Mouse (Mus musculus) embryonic facial prominence, embryonic 15.5 days (tissue): ENCODE data around the gene Pank4. TPM values are rescaled to one million over a fixed set of nuclear protein-coding genes. Genes with fewer than 3 reads are reported as not detected.

Experiments
- ATAC-seq: fragments of 200-750 bp; cut with Nextera tagmentation; 2 replicates; pipeline ENCODE4 v1.8.0; 2017; ENCODE audit warnings: low read depth, moderate TSS enrichment; ENCODE audit not compliant: insufficient number of reproducible peaks, low FRiP score, low TSS enrichment
- H3K27ac ChIP-seq: fragments of 300-500 bp; sonication (generic); replicated peaks from 2 replicates; pipeline ENCODE4 v1.5.1; 2015; ENCODE audit warnings: mild to moderate bottlenecking, inconsistent platforms
- H3K27me3 ChIP-seq: fragments of 300-500 bp; sonication (generic); 2 replicates; pipeline ENCODE4 v1.6.1; 2015; ENCODE audit warnings: inconsistent platforms
- H3K36me3 ChIP-seq: fragments of 300-500 bp; sonication (generic); 2 replicates; pipeline ENCODE4 v1.6.1; 2015; ENCODE audit warnings: mild to moderate bottlenecking, inconsistent platforms
- H3K4me1 ChIP-seq: fragments of 300-500 bp; sonication (generic); 2 replicates; pipeline ENCODE4 v1.6.1; 2015; ENCODE audit warnings: inconsistent platforms
- H3K4me2 ChIP-seq: fragments of 300-500 bp; sonication (generic); replicated peaks from 2 replicates; pipeline ENCODE4 v1.6.1; 2015; ENCODE audit warnings: mild to moderate bottlenecking, inconsistent platforms
- H3K4me3 ChIP-seq: fragments of 300-500 bp; sonication (generic); replicated peaks from 2 replicates; pipeline ENCODE4 v1.5.1; 2015; ENCODE audit warnings: mild to moderate bottlenecking, inconsistent platforms
- H3K9ac ChIP-seq: fragments of 300-500 bp; sonication (generic); 2 replicates; pipeline ENCODE4 v1.6.1; 2015; ENCODE audit warnings: inconsistent platforms
- H3K9me3 ChIP-seq: fragments of 300-500 bp; sonication (generic); replicated peaks from 2 replicates; pipeline ENCODE4 v1.6.1; 2016; ENCODE audit warnings: inconsistent platforms
- WGBS: fragments of 180-500 bp; shearing (Covaris S2); methylation state at CpG from one replicate; pipeline ENCODE4 v1.1.7; 2015; 5-methylcytosine and 5-hydroxymethylcytosine counted together
- polyA plus RNA-seq: library from polyadenylated mRNA; unstranded; fragments of >200 nt; fragmentation: Nextera tagmentation; extraction: Ambion mirVana; gene quantifications from 2 replicates; pipeline ENCODE4 v1.2.1, GENCODE M21; 2015

Pank4 gene
- polyA plus RNA-seq, 1 experiment from 2014 or later, result 43.6 TPM

DNA sequence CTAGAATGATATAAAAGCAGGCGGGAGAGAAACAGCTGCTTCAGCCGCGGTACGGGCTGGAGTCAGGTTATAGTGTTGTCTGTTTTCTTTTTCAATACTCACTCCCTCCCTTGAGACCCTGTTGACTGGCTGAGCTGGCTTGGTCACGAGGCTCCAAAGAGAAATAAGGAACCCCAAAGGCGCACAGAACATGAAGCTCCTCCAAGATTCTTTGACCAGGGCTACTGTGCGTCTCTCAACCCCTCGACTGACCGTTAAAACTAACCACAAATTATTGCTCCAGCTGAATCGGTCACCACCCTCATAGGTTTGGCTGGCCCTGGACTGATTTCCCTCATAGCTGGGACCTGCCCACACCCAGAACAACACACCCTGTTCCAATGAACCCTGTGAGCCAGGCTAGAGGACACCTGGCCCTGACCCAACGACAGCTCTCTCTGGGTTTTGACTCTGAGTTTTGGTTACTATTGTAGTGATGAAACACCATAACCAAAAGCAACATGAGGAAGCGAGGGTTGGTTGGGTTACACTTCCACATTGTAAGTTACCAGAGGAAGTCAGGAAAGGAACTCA, 34.7 kb upstream of the Pank4 start:
- peaks cover 27% of the 10 kb centered on the region for H3K4me1 ChIP-seq
- H3K4me3 ChIP-seq, result no peak overlapping the region
- H3K36me3 ChIP-seq, result no peaks in the 10 kb centered on the region
- H3K27ac ChIP-seq, result 0 out of 2 replicates have a peak overlapping the region, but pooled peaks have one; percentile 5
- no peaks in the 10 kb centered on the region for H3K27me3 ChIP-seq
- 74% methylated on average over 12 of the region's 12 CpGs for WGBS
- no peak for ATAC-seq
- H3K9ac ChIP-seq, result no peak overlapping the region
- H3K4me2 ChIP-seq, result no peak overlapping the region
- no peaks in the 10 kb centered on the region for H3K9me3 ChIP-seq

DNA sequence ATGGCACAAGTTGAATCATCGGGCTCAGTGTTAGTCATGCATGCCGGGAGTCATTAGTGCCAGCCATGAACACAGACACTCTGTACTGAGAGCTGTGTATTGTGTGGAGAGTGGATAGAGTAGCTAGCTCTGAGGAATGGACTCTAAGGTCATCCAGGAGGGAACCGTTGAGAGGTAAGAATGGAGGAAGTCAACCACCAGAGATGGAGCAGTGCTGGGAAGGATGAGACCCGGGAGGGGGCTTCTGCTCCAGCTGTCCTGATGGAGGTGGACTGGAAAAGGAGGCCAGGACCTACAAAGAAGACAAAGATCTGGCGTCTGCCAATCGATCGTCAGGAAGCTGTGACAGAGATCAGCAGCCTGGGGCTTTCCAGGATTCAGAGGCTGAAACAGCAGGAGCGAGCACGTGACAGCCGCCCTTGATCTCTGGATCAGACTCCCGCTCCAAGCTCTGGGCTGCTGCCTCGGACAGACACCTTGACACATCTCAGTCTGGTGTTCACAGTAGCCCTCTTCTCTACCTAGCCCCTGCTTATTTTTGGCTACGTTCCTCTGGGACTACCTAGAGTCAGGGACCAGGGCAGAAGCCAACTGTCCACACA, 30.5 kb upstream of the Pank4 start:
- H3K4me1 ChIP-seq, result peaks cover 6% of the 10 kb centered on the region
- no peaks in the 10 kb centered on the region for H3K9me3 ChIP-seq
- no peak overlapping the region for H3K4me2 ChIP-seq
- H3K4me3 ChIP-seq, result no peak overlapping the region
- H3K27ac ChIP-seq, result no peak overlapping the region
- H3K36me3 ChIP-seq, result no peaks in the 10 kb centered on the region
- no peak for ATAC-seq
- H3K27me3 ChIP-seq, result no peaks in the 10 kb centered on the region
- no peak overlapping the region for H3K9ac ChIP-seq
- WGBS, result 54% methylated on average over 13 of the region's 13 CpGs

DNA sequence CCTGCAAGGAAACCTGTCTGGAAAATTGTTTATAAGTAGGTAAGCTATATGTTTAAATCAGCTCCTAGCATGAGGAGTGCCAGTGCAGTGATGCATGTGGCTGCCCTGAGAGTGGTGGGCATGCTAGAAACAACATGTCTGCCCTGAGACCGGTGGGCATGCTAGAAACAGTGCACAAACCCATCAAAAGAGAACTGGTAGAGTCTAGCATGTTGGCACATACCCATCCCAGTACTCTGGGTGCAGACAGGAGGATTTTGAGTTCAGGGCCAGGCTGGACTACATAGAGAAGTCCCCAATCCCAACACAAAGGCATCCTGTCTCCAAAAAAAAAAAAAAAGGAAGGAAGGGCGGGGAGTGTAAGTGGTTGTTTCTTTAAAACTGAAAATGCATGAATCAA, 29.1 kb upstream of the Pank4 start:
- WGBS, result 81% methylated on average over 2 of the region's 2 CpGs

DNA sequence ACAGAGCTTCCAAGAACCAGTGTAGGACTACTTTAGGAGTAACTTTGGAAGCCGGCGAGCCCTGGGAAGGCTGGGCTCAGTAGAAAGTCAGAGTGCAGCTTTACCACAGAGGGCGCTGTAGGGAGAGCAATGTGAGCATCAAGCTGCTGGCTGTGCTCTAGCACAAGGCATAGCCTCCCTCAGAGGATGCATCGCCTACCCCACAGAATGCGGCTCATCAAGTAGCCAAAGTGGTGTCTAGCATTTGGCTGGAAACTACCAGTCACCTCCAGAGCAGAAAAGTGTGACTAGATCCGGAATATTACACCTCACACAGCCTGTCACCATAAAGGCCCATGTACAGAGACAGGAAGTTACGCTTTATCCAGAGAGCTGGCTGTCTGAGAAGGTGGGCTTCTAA, 28.1 kb upstream of the Pank4 start:
- Histone ChIP-seq H3K4me2 (no peak overlapping the region), H3K27me3 (no peaks in the 10 kb centered on the region), H3K27ac (no peak overlapping the region), H3K9ac (no peak overlapping the region), H3K36me3 (no peaks in the 10 kb centered on the region), H3K9me3 (no peaks in the 10 kb centered on the region), H3K4me3 (no peak overlapping the region), H3K4me1 (no peaks in the 10 kb centered on the region)
- ATAC-seq, result no peak
- WGBS, result 72% methylated on average over 7 of the region's 7 CpGs

More for the DNA sequence above, 29.1 kb upstream of the Pank4 start:
- Histone ChIP-seq H3K4me3 (no peak overlapping the region), H3K36me3 (no peaks in the 10 kb centered on the region), H3K9ac (no peak overlapping the region), H3K9me3 (no peaks in the 10 kb centered on the region), H3K4me1 (no peaks in the 10 kb centered on the region), H3K27me3 (no peaks in the 10 kb centered on the region), H3K4me2 (no peak overlapping the region), H3K27ac (no peak overlapping the region)
- ATAC-seq, result no peak

DNA sequence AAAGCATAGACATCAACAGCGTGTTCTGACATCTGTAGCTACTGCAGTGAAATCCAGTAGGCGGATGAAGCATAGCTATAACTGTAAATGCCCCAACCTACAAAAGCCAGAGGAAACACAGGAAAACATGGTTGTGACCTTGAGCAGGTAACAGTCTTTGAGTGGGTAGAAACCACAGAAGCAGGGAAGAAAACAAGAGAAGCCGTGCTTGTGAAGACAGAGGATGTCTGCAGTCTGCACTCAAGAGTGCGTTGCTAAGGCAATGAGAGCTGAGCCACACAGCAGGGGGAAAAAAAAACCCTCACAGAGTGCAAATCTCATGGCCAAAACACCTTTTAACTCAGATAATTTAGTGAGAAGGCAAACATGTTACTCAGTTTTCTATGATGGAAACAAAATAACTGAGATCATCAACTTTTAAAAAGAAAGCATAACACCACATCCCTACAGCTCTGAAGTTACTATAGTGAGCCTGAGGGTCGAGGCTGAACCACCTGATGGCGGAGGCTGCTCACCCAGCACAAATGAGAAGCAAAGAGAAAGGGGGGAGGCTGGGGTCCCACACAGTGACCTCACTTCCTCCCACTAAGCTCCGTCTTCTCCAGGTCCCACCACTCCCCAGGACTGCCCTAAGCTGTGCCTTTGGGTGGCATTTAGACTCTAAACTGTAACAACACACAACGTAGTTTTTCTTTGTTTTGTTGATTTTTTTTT, 27.2 kb upstream of the Pank4 start:
- no peak for ATAC-seq
- Histone ChIP-seq H3K36me3 (no peaks in the 10 kb centered on the region), H3K4me1 (no peaks in the 10 kb centered on the region), H3K4me3 (no peak overlapping the region), H3K4me2 (no peak overlapping the region), H3K27me3 (no peaks in the 10 kb centered on the region), H3K9me3 (no peaks in the 10 kb centered on the region), H3K9ac (no peak overlapping the region), H3K27ac (no peak overlapping the region)
- 58% methylated on average over 8 of the region's 8 CpGs for WGBS

DNA sequence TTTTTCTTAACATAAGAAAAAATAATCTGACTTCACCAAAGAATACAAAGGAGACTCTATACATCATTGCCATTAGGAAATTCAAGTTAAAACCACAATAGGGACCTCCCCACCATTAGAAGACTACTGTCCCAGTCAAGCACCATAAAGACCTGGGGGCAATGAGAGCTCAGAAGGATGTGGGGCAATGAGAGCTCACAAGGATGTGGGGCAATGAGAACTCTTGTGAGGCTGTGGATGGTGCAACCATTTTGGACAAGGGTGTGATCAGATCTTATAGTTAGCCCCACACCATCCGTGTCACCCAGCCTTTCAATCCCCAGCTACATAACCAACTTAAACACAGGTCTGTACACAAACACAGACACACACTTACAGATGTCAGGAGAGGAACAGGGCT, 26.2 kb upstream of the Pank4 start:
- Histone ChIP-seq H3K9me3 (no peaks in the 10 kb centered on the region), H3K4me1 (no peaks in the 10 kb centered on the region), H3K9ac (no peak overlapping the region), H3K27me3 (no peaks in the 10 kb centered on the region), H3K4me3 (no peak overlapping the region), H3K27ac (no peak overlapping the region), H3K36me3 (no peaks in the 10 kb centered on the region), H3K4me2 (no peak overlapping the region)
- no peak for ATAC-seq
- 77% methylated on average over 1 of the region's 1 CpGs for WGBS

DNA sequence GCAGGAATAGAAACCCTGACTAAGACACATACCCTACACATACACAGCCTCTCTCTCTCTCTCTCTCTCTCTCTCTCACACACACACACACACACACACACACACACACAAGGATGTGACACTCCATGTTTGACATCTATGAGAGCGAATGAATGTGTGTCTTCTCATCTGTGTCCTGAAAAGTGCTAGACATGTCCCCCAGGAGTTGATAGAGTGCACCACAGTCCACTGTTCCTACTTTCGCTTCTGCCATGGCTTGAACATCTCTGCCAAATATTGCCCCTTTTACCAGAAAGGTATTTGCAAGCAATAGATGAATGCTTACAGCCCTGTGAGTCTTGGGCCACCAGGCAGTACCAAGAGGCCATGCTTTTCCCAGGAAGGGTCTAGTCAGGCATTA, 23.8 kb upstream of the Pank4 start:
- no peak overlapping the region for H3K27ac ChIP-seq
- H3K4me1 ChIP-seq, result no peaks in the 10 kb centered on the region
- ATAC-seq, result no peak
- no peaks in the 10 kb centered on the region for H3K27me3 ChIP-seq
- H3K9me3 ChIP-seq, result no peaks in the 10 kb centered on the region
- H3K36me3 ChIP-seq, result no peaks in the 10 kb centered on the region
- WGBS, result 92% methylated on average over 2 of the region's 2 CpGs
- H3K4me3 ChIP-seq, result no peak overlapping the region
- no peak overlapping the region for H3K4me2 ChIP-seq
- no peak overlapping the region for H3K9ac ChIP-seq

DNA sequence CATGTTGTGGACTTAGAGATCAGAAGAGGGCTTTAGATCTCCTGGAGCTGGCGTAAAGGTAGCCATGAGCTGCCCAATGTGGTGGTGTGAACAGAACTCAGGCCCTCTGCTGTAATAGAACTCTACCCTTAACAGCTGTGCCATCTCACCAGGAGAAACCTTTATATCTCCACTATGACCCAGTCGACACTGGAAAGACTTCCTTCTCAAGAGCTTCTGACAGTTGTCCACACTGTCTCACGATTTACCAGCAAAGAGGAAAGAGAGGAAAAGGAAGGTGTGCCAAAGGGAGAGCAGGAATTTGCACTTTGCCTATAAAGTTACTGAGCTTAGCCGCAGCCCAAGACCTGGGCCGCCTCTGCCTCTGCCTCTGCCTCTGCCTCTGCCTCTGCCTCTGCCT, 22.1 kb upstream of the Pank4 start:
- no peak for ATAC-seq
- WGBS, result 88% methylated on average over 5 of the region's 5 CpGs
- Histone ChIP-seq H3K27me3 (no peaks in the 10 kb centered on the region), H3K4me1 (peaks cover 8% of the 10 kb centered on the region; the same call in 1 of the 2 replicates), H3K4me2 (no peak overlapping the region), H3K9ac (no peak overlapping the region), H3K9me3 (no peaks in the 10 kb centered on the region), H3K27ac (no peak overlapping the region), H3K4me3 (no peak overlapping the region), H3K36me3 (no peaks in the 10 kb centered on the region)

DNA sequence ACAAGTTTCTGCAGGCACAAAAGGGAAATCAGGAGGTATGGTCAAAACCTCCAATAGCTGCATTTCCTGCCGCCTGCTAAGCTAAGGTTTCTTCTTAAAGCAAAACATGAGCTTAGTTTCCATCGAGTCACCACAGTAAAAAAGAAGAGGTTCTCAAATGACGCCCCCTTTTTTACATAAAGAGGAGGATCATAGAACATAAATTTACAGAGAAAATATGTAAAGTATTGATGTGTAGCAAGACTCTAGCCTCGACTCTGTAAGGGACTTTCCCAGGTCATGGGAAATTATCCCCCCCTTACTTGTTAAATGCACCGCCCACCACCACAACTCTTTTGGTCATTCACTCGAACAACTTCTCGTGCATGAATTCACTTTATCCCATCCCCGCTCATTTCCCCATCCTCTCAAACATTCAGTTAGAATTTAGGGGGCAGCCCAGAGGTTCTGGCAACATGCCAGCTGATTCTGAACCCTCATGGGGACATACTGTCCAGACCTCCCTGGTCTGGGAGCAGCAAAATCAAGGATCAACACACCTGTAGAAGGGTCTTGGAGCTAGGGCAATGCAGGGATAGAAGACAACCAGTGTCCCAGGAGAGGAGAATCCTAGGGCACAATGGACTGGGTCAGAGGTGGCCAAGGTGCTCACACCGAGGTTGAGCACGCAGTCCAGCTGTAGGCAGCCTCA, 21.1 kb upstream of the Pank4 start:
- Histone ChIP-seq H3K36me3 (no peaks in the 10 kb centered on the region), H3K4me2 (no peak overlapping the region), H3K27ac (no peak overlapping the region), H3K4me3 (no peak overlapping the region), H3K9me3 (no peaks in the 10 kb centered on the region), H3K27me3 (no peaks in the 10 kb centered on the region), H3K9ac (no peak overlapping the region), H3K4me1 (peaks cover 8% of the 10 kb centered on the region; the same call in 1 of the 2 replicates)
- ATAC-seq, result no peak
- 63% methylated on average over 10 of the region's 10 CpGs for WGBS

DNA sequence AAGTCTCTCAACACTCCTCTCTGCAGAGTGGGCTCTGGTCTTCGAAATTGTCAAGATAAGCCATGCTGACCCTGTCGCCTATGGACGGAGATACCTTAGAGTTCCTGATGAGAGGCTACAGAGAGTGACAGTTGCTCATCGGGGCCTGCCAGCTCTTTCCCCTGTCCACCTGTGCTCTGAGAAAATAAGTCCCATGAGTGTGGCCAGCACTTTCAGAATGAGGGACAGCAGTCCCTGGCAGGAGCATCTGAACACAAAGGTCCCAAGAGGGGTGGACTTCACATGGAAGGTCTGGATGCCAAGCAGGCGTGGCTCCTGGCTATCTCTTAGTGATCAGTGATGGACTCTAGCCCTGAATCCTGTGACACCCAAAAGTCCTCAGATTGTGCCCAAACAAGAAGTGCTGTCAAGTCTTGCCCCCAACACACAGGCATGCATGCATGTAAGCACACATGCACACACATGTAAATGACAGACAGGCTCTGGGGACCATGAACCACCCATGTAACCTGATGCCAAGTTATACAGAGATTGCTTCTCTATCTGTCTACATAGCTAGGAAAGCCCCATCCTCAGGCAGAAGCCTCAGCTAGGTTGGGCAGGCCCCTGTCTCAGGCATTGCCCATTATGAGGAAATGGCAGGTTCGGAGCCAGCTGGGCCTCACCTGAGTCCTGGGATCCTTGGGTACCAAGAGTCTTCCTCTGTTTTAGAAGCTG, 20.4 kb upstream of the Pank4 start:
- Histone ChIP-seq H3K27ac (no peak overlapping the region), H3K4me1 (peaks cover 13% of the 10 kb centered on the region), H3K27me3 (peaks cover 5% of the 10 kb centered on the region), H3K9ac (no peak overlapping the region), H3K4me3 (no peak overlapping the region), H3K36me3 (no peaks in the 10 kb centered on the region), H3K4me2 (no peak overlapping the region), H3K9me3 (no peaks in the 10 kb centered on the region)
- no peak for ATAC-seq
- WGBS, result 85% methylated on average over 6 of the region's 6 CpGs

DNA sequence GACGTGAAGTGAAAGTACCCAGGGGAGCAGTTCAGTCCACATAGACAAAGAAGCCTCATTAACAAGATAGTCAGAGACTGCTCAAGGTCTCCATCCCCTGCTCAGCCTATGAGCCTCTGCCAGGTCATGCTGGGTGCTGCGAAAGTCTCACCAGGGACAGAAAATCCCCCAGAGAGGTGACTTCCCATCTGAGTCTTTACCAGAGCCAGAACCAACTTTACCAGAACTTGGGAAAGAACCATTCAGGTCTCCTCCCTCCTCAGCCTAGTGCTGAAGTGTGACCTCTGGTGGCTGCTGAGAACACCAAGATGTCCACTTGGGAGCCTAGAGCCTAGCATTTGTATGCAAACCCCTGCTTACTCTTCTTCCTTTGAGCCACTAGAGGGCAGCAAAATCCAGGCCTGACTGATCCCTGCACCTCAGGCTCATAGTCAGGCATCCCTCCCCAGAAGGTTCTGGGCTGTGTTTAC, 19.8 kb upstream of the Pank4 start:
- no peak overlapping the region for H3K4me3 ChIP-seq
- H3K9ac ChIP-seq, result no peak overlapping the region
- peaks cover 12% of the 10 kb centered on the region for H3K27me3 ChIP-seq
- no peaks in the 10 kb centered on the region for H3K36me3 ChIP-seq
- 18% methylated on average over 2 of the region's 2 CpGs for WGBS
- no peaks in the 10 kb centered on the region for H3K9me3 ChIP-seq
- no peak overlapping the region for H3K27ac ChIP-seq
- no peak overlapping the region for H3K4me2 ChIP-seq
- H3K4me1 ChIP-seq, result peaks cover 19% of the 10 kb centered on the region
- ATAC-seq, result peak; percentile 65; the same call in 1 of the 2 replicates
